14 mouse cellular contexts compared by ENCODE assay signal in genomic region chr16:57551617-57552016, GRCm38 (mm10). TPM values are rescaled to one million over a fixed set of nuclear protein-coding genes. Genes with fewer than 3 reads are reported as not detected.
DNase-seq lines count a peak whose midpoint lies in the region; ATAC-seq and TF ChIP-seq lines count a peak whose summit lies in the region.
"Had no signal": no experiment of that assay in that cellular context is flagged by ENCODE, and none has a peak within 500 bp of the region (broad histone marks: within the 10 kb centered on the region; RNA-seq: fewer than 3 reads in every experiment).

No protein-coding gene starts in this region.

- peaks cover 55% of the 10 kb centered on the region for H3K36me3 ChIP-seq in C2C12 (ENCODE audit: control insufficient read depth, insufficient read depth)
- peaks cover 8% of the 10 kb centered on the region; the same call in 1 of the 2 replicates for H3K36me3 ChIP-seq in limb, embryonic 14.5 days (ENCODE audit: control insufficient read depth, insufficient read depth, low read length)
- no peaks in the 10 kb centered on the region for H3K36me3 ChIP-seq in forebrain, embryonic 15.5 days

- TF ChIP-seq CTCF in layer of hippocampus, adult 2 months (conservative IDR thresholded peaks at IDR 0.05), result peak; percentile 42
- TF ChIP-seq CTCF in C2C12 (IDR thresholded peaks at IDR 0.05; ENCODE audit: control insufficient read depth, insufficient read depth, insufficient read length), result no peak

- WGBS in limb, embryonic 14.5 days, result 65% methylated on average over 2 of the region's 2 CpGs
- WGBS in forebrain, embryonic 15.5 days, result 72% methylated on average over 2 of the region's 2 CpGs

- H3ac ChIP-seq in C2C12 (ENCODE audit: control insufficient read depth, insufficient read length, low read depth), result no peak overlapping the region

- no peak overlapping the region for H3K9ac ChIP-seq in limb, embryonic 14.5 days (ENCODE audit: low read depth, low read length, severe bottlenecking)
- H3K9ac ChIP-seq in forebrain, embryonic 15.5 days (replicated peaks), result no peak overlapping the region
- H3K9ac ChIP-seq: forebrain, postnatal 0 days had no signal

- H3K79me2 ChIP-seq in C2C12 (ENCODE audit: control insufficient read depth, insufficient read depth), result peaks cover 75% of the 10 kb centered on the region

- H3K4me2 ChIP-seq in limb, embryonic 14.5 days (replicated peaks; ENCODE audit: low read depth, low read length, severe bottlenecking), result peak overlapping the region; percentile 48
- no peak overlapping the region for H3K4me2 ChIP-seq in forebrain, embryonic 15.5 days (replicated peaks)

- no peak overlapping the region for H3K4me3 ChIP-seq in layer of hippocampus, adult 2 months
- peak overlapping the region; percentile 11 for H3K4me3 ChIP-seq in C2C12 (ENCODE audit: insufficient read depth, poor library complexity, severe bottlenecking)
- H3K4me3 ChIP-seq in limb, embryonic 14.5 days (replicated peaks; ENCODE audit: low read length), result peak overlapping the region; percentile 34
- H3K4me3 ChIP-seq in forebrain, embryonic 15.5 days, result no peak overlapping the region

- TF ChIP-seq POLR2A in limb, embryonic 14.5 days (IDR thresholded peaks at IDR 0.05; ENCODE audit: borderline replicate concordance, extremely low read depth, insufficient read depth, insufficient read length), result no peak

- peaks cover 20% of the 10 kb centered on the region for H3K4me1 ChIP-seq in limb, embryonic 14.5 days (ENCODE audit: control insufficient read depth, insufficient read depth, low read length)
- peaks cover 6% of the 10 kb centered on the region for H3K4me1 ChIP-seq in forebrain, embryonic 15.5 days

- H3K27me3 ChIP-seq in C2C12 (ENCODE audit: control insufficient read depth, insufficient read depth, insufficient read length), result no peaks in the 10 kb centered on the region
- H3K27me3 ChIP-seq in limb, embryonic 14.5 days (ENCODE audit: control insufficient read depth, insufficient read depth, low read length), result no peaks in the 10 kb centered on the region
- peaks cover 11% of the 10 kb centered on the region; the same call in 1 of the 2 replicates for H3K27me3 ChIP-seq in forebrain, embryonic 15.5 days

- no peak overlapping the region for H3K27ac ChIP-seq in layer of hippocampus, adult 2 months
- H3K27ac ChIP-seq in limb, embryonic 14.5 days (replicated peaks; ENCODE audit: low read depth, low read length), result no peak overlapping the region
- H3K27ac ChIP-seq in forebrain, embryonic 15.5 days (replicated peaks), result no peak overlapping the region
- H3K27ac ChIP-seq: macrophage had no signal

- peak; percentile 84 for DNase-seq in heart, adult 11 months
- no peak for DNase-seq in heart, postnatal 36 days
- DNase-seq in layer of hippocampus, adult 2 months (ENCODE audit: low spot score in 2 of 2), result no peak
- no peak for DNase-seq in layer of hippocampus, postnatal 10 days (ENCODE audit: low spot score in 2 of 2)
- no peak for DNase-seq in limb, embryonic 14.5 days (ENCODE audit: low spot score)
- DNase-seq in cerebellum, adult 11-12 months, result no peak
- DNase-seq: adrenal gland, postnatal 25 days; cerebellum, adult 18-20 months; forebrain, postnatal 0 days; kidney, adult 8-10 months; thymus, postnatal 36 days had no signal

- ATAC-seq in limb, embryonic 14.5 days (ENCODE audit: low FRiP score, low read depth), result no peak
- no peak for ATAC-seq in forebrain, embryonic 15.5 days (replicated peaks)
- ATAC-seq: forebrain, postnatal 0 days had no signal

- no peaks in the 10 kb centered on the region for H3K9me3 ChIP-seq in limb, embryonic 14.5 days (ENCODE audit: control insufficient read depth, low read length)
- no peaks in the 10 kb centered on the region for H3K9me3 ChIP-seq in forebrain, embryonic 15.5 days

- intact Hi-C loops in heart, postnatal 36 days (cut with DNase I), result no loop called here

- peaks cover 72% of the 10 kb centered on the region for H3K79me3 ChIP-seq in C2C12 (ENCODE audit: low read depth)

TF ChIP-seq in C2C12, 6 proteins besides CTCF, POLR2A, EP300 and RAD21:
- no peak for TF ChIP-seq CEBPB (IDR thresholded peaks at IDR 0.05; ENCODE audit: low read depth)

RNA-seq across cellular contexts. Expression of gene Cmss1, which starts 55.0 kb away (rescaled TPM):
- 10 to 100 TPM; 66.4 to 77.2 TPM for total RNA-seq in heart, postnatal 36 days (2021)
- total RNA-seq in layer of hippocampus, adult 2 months (2021), result 10 to 100 TPM; 16.2 to 16.3 TPM
- total RNA-seq in layer of hippocampus, postnatal 10 days (2021), result 10 to 100 TPM; 12.9 to 19.6 TPM
- 37.5 TPM for polyA plus RNA-seq in C2C12 (2012; fragmentation: generic; extraction: Trizol)
- 9.9 and 10.9 TPM in 2 replicates for polyA plus RNA-seq in limb, embryonic 14.5 days (2012; rRNA removed)
- 45.3 and 46.5 TPM in 2 replicates for polyA plus RNA-seq in limb, embryonic 14.5 days (2014; fragmentation: Nextera tagmentation; extraction: Ambion mirVana)
- polyA plus RNA-seq in forebrain, embryonic 15.5 days (2015; fragmentation: Nextera tagmentation; extraction: Ambion mirVana), result 41.8 and 42.6 TPM in 2 replicates

Comparison
In these comparisons a context has a peak if more than half of its experiments do, and no peak if none do; other contexts are left out.
1. H3K4me3 ChIP-seq: peak in C2C12 (single experiment) and limb, embryonic 14.5 days (single experiment); none in layer of hippocampus, adult 2 months (single experiment) and forebrain, embryonic 15.5 days (single experiment).